Comparison of ENCODE assay signal across 1 mouse cellular context in the genomic region with DNA sequence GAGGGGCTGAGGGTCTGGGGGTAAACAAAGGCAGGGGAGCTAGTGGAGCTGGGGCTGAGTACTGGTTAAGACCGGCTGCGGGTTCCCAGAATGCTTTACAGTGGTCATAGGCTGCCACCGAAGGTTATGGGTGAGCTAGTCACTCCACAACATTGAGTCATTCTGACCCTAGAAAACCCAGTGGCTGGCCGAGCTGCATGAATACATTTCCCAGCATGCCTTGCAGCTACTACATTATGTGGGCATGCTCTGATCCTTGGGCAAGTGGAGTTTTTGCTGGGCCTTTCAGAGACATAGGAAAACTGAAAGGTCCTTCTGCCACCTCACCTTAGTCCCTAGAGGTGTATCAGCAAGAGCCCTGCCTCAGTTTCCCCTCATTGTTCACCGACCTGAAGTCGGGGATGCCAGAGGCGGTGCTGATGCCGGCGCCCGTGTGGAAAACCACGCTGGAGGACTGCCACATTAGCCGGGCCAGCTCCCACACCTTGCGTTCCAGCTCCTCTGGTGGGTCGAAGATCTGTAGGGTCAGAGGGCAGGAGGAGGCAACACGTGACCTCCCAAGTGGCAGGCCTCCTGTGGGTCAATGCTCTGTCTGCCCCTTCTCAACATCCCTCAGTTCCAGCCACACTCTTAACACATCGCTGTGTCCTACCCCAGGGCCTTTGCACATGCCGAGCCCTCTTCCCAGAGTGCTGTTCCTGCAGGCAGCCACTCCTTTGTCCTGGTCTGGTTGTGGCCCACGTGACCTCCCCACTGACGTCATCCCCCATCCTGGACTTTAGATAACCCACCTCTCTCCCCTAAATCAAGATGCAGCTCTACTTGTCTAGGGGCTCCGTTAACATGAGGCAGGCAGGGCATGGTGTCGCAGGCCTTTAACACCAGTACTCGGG.
TF ChIP-seq lines count a peak whose summit lies in the region.

No protein-coding gene starts in this region.

TF ChIP-seq in C2C12, 6 proteins besides CTCF, POLR2A, EP300 and RAD21:
- TF ChIP-seq USF1 (IDR thresholded peaks at IDR 0.05; ENCODE audit: low read depth) (peak; percentile 90), MAX (IDR thresholded peaks at IDR 0.05) (no peak)
TF ChIP-seq in C2C12: peak in this region for 1.
